Mouse (Mus musculus) small intestine, adult 2 months (tissue): Measurements from ENCODE around the gene Cep57l1. TPM values are rescaled to one million over a fixed set of nuclear protein-coding genes. Genes with fewer than 3 reads are reported as not detected.

Experiments
- H3K27ac ChIP-seq: fragments of 200-500 bp; 2 replicates; pipeline ENCODE4 v1.5.1; 2012; ENCODE audit warnings: low read depth, low read length, control low read depth, inconsistent platforms; ENCODE audit not compliant: insufficient read depth
- H3K27me3 ChIP-seq: fragments of 200-500 bp; 2 replicates; pipeline ENCODE4 v1.6.1; 2012; ENCODE audit warnings: mild to moderate bottlenecking, moderate library complexity, low read length, inconsistent platforms; ENCODE audit not compliant: control insufficient read depth, insufficient read depth
- H3K36me3 ChIP-seq: fragments of 200-500 bp; 2 replicates; pipeline ENCODE4 v1.6.1; 2012; ENCODE audit warnings: mild to moderate bottlenecking, low read length, control low read depth, inconsistent platforms; ENCODE audit not compliant: control insufficient read depth, insufficient read depth
- H3K4me1 ChIP-seq: fragments of 200-500 bp; 2 replicates; pipeline ENCODE4 v1.6.1; 2012; ENCODE audit warnings: low read length, inconsistent platforms, mixed read lengths; ENCODE audit not compliant: control insufficient read depth, insufficient read depth, insufficient read length
- H3K4me3 ChIP-seq: fragments of 200-500 bp; 2 replicates; pipeline ENCODE4 v1.5.1; 2012; ENCODE audit warnings: low read depth, mild to moderate bottlenecking, control low read depth, inconsistent platforms, low read length, moderate library complexity
- CTCF ChIP-seq: fragments of 200-500 bp; IDR thresholded peaks from 2 replicates; pipeline ENCODE4 v1.5.1; 2012; ENCODE audit warnings: low read depth, mild to moderate bottlenecking, control low read depth, inconsistent platforms, low read length, moderate library complexity, mixed read lengths; ENCODE audit not compliant: insufficient replicate concordance, insufficient read length; ENCODE audit errors: extremely low read depth
- POLR2A ChIP-seq: fragments of 200-500 bp; IDR thresholded peaks from 2 replicates; pipeline ENCODE4 v1.6.1; 2012; ENCODE audit warnings: low read depth, mild to moderate bottlenecking, control low read depth, inconsistent platforms, low read length, moderate library complexity
- WGBS: fragments of 180-500 bp; shearing (Covaris S2); methylation state at CpG from one replicate; pipeline ENCODE4 v1.1.7; 2018; 5-methylcytosine and 5-hydroxymethylcytosine counted together
- polyA plus RNA-seq: library from polyadenylated mRNA; depleted of rRNA; stranded (reverse); fragments of >200 nt; gene quantifications from 2 replicates; pipeline ENCODE4 v1.2.3, GENCODE M21; 2012; rRNA removed

Gene Cep57l1
- polyA plus RNA-seq, 1 experiment, result 0.52 TPM

DNA sequence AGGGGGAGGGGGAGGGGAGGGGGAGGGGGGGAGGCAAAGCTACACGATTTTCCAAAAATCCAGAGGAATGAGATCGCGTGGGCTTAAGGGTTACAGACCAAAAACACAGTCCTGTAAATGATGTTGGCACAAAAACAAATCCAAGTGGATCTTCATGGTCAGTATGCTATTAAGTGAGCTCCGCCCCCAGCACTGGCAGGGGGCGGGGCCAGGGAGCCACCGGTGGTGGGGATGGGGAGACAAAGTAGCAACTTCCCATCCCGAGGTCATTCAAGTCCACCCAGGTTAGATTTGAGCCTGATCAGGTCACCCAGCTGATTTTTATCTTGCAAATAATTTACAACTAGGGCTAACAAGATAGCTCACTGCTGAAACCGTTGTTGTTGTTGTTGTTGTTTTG is 132.3 kb downstream of the Cep57l1 start:
- 50% methylated on average over 8 of the region's 8 CpGs for WGBS
- Histone ChIP-seq H3K27me3 (no peaks in the 10 kb centered on the region), H3K4me3 (no peak overlapping the region), H3K27ac (no peak overlapping the region), H3K4me1 (no peaks in the 10 kb centered on the region), H3K36me3 (no peaks in the 10 kb centered on the region)
- TF ChIP-seq POLR2A, result no peak
- TF ChIP-seq CTCF, result no peak

DNA sequence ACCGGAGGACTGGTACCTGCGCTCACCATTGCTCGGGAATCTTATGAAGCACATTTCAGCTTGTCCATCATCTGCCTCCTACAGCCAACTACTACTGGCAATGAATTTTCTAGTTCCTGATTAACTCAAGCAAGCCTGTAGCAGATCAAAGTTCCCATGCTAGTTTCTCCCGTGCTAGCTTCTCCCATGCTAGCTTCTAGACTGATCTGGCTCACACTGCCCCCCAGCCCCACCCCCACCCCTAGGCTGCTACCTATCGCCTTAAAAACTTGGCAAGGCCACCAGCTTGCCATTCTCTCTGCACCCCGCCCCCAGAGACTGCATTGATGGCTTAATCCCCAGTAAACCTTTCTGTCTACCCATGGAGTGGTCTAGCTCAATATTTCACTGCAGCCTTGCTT is 133.0 kb downstream of the Cep57l1 start:
- Histone ChIP-seq H3K4me3 (no peak overlapping the region), H3K27ac (no peak overlapping the region), H3K4me1 (no peaks in the 10 kb centered on the region), H3K36me3 (no peaks in the 10 kb centered on the region), H3K27me3 (no peaks in the 10 kb centered on the region)
- TF ChIP-seq POLR2A (no peak), CTCF (no peak)
- 62% methylated on average over 6 of the region's 6 CpGs for WGBS

DNA sequence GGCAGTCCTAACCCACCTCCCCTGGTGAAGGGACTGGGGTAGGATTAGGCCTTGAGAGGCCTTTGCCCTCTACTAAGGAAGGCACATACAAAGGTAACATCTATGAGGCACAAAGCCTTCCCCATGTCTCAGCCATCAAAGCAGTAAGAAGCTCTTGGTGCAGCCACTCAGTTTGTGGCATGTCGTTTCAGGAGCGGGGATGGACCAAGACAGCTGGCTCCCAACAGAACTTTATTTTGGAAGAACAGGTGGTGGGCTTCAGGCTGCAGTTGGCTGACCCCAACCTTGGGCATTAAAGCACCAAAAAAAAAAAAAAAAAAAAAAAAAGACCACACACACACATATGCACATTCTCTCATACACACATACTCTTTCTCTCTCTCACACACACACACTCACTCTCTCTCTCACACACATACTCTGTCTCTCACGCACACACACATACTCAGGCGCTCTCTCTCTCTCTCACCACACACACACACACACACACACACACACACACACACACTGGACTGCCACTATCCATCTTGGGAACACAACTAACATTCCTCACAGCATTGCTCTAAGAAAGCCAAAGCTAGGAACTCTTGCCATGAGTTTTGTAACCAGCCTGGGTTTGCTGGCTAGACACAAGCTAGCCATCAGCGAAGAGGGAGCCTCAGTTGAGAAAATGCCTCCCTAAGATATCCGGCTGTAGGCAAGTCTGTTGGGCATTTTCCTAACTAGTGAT is 133.7 kb downstream of the Cep57l1 start:
- no peak overlapping the region for H3K4me3 ChIP-seq
- no peaks in the 10 kb centered on the region for H3K36me3 ChIP-seq
- H3K27me3 ChIP-seq, result no peaks in the 10 kb centered on the region
- H3K27ac ChIP-seq, result no peak overlapping the region
- TF ChIP-seq POLR2A, result no peak
- no peak for TF ChIP-seq CTCF
- WGBS, result 89% methylated on average over 6 of the region's 6 CpGs
- H3K4me1 ChIP-seq, result no peaks in the 10 kb centered on the region

DNA sequence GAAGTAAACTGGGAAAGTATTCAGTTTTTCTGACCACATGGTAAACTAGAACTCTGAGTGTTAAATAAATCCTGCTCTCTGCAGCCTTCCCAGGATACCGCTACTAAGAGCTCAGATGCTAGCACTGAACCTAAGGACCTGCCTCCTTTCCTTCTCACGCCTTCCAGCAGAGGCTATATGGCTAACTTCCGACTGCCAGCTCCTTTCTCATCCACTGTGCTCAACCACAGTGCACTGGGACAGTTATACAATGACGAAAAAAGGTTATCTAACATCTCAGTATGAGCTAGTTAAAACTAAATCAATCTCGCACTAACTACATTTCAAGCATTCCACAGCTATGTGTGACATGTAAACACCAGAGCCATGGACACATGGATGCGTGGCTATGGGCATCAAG is 134.4 kb downstream of the Cep57l1 start:
- Histone ChIP-seq H3K36me3 (no peaks in the 10 kb centered on the region), H3K4me1 (no peaks in the 10 kb centered on the region), H3K27me3 (no peaks in the 10 kb centered on the region), H3K27ac (no peak overlapping the region), H3K4me3 (no peak overlapping the region)
- 64% methylated on average over 6 of the region's 6 CpGs for WGBS
- TF ChIP-seq CTCF, result no peak
- no peak for TF ChIP-seq POLR2A

DNA sequence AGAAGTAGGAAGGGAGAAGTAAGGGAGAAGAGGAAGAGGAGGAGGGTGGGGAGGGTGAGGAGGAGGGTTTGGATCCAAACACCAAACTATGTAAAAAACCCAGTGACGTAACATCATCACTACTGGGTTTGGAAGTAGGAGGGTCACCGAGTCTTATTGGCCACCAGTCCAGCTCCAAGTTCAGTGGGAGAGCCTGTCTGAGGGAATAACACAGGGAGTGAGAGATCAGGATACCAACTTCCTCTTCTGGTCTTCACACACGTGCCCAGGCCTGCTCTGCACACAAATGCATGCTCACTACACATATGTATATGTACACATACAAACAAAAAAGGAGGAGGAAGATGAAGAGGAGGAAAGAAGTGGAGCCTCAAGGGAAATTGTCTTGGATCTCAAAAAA is 135.3 kb downstream of the Cep57l1 start:
- H3K27me3 ChIP-seq, result no peaks in the 10 kb centered on the region
- H3K4me1 ChIP-seq, result no peaks in the 10 kb centered on the region
- H3K36me3 ChIP-seq, result no peaks in the 10 kb centered on the region
- no peak overlapping the region for H3K27ac ChIP-seq
- 56% methylated on average over 3 of the region's 3 CpGs for WGBS
- TF ChIP-seq POLR2A (no peak), CTCF (no peak)
- H3K4me3 ChIP-seq, result no peak overlapping the region

DNA sequence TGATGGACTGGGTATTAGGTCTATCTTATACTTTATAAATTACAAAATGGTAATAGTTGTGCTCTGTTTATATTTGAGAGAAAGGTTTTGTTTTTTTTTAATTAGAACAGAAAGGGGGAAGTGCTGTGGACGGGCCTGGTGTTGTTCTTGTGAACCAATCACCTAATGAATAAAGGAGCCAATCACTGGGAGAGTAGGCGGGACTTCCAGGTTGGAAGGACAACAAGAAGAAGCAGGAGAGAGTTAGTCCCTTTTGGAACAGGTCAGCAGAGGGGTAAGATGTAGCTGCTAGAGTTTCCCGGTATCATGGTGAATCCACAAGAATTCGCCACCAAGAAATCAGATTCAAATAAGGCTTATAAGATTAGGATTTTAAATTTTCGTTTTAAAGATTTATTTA is 139.5 kb downstream of the Cep57l1 start:
- Histone ChIP-seq H3K27ac (no peak overlapping the region), H3K36me3 (no peaks in the 10 kb centered on the region), H3K4me1 (no peaks in the 10 kb centered on the region), H3K27me3 (no peaks in the 10 kb centered on the region), H3K4me3 (no peak overlapping the region)
- 88% methylated on average over 5 of the region's 5 CpGs for WGBS
- TF ChIP-seq POLR2A (no peak), CTCF (no peak)

Other genes starting within 250 kb of the Cep57l1 start
- 0.08 and 0.37 TPM in 2 replicates for gene Ccdc162, start 93.2 kb downstream of the Cep57l1 start, polyA plus RNA-seq
- 20.7 and 55.4 TPM in 2 replicates for gene Sesn1, start 64 bp upstream of the Cep57l1 start, polyA plus RNA-seq
- gene Armc2, start 208.6 kb upstream of the Cep57l1 start, polyA plus RNA-seq, result 0.32 and 0.60 TPM in 2 replicates